Mouse (Mus musculus) adrenal gland, adult (tissue): Measurements from ENCODE around the gene Nrarp.

ENCODE experiments used
- DNase-seq, 2 experiments: peaks; one replicate each; pipeline ENCODE4 v3.0.0; 2022 to 2023; ENCODE audit warnings: low spot score in 1 of 2; ENCODE audit not compliant: inconsistent age in 2 of 2

Nrarp gene

GRCm38 (mm10) chr2:25180478-25180903 lies at the start of gene Nrarp:
Gene Nrarp (plus strand): TSS chr2:25180758.
- peak; percentile 91 to 95 for DNase-seq

GRCm38 (mm10) chr2:25131601-25132000 lies 49.0 kb upstream of the Nrarp start:
- no peak for DNase-seq

GRCm38 (mm10) chr2:25137832-25138231 lies 42.7 kb upstream of the Nrarp start:
- DNase-seq = no peak

- no peak for DNase-seq
Observed at GRCm38 (mm10) chr2:25141185-25141584, 39.4 kb upstream of the Nrarp start.

- DNase-seq = no peak
Observed at GRCm38 (mm10) chr2:25141921-25142320, 38.6 kb upstream of the Nrarp start.

- peak; percentile 90 to 94 for DNase-seq
Observed at GRCm38 (mm10) chr2:25145346-25145745, 35.2 kb upstream of the Nrarp start.

GRCm38 (mm10) chr2:25147398-25147797 lies 33.2 kb upstream of the Nrarp start:
- DNase-seq = peak in 1 of 2 experiments; percentile 60

GRCm38 (mm10) chr2:25147892-25148291 lies 32.7 kb upstream of the Nrarp start:
- DNase-seq = no peak

- peak; percentile 74 to 89 for DNase-seq
Observed at GRCm38 (mm10) chr2:25149643-25150042, 30.9 kb upstream of the Nrarp start.

GRCm38 (mm10) chr2:25151280-25151956 lies 29.1 kb upstream of the Nrarp start:
- DNase-seq = peak in 1 of 2 experiments; percentile 57

GRCm38 (mm10) chr2:25156177-25156576 lies 24.4 kb upstream of the Nrarp start:
- DNase-seq = no peak

- peak in 1 of 2 experiments; percentile 52 for DNase-seq
Observed at GRCm38 (mm10) chr2:25156990-25157389, 23.6 kb upstream of the Nrarp start.

GRCm38 (mm10) chr2:25157655-25158054 lies 22.9 kb upstream of the Nrarp start:
- peak in 1 of 2 experiments; percentile 87 for DNase-seq

- no peak for DNase-seq
Observed at GRCm38 (mm10) chr2:25167481-25167880, 13.1 kb upstream of the Nrarp start.

GRCm38 (mm10) chr2:25167919-25168664 lies 12.5 kb upstream of the Nrarp start:
- peak; percentile 60 to 79 for DNase-seq

- DNase-seq = no peak
Observed at GRCm38 (mm10) chr2:25168665-25168978, 11.9 kb upstream of the Nrarp start.

GRCm38 (mm10) chr2:25169778-25170177 lies 10.8 kb upstream of the Nrarp start:
- no peak for DNase-seq

GRCm38 (mm10) chr2:25170326-25171100 lies 10.0 kb upstream of the Nrarp start:
- DNase-seq = no peak

GRCm38 (mm10) chr2:25171101-25171768 lies 9.3 kb upstream of the Nrarp start:
- DNase-seq = no peak

GRCm38 (mm10) chr2:25171769-25172153 lies 8.8 kb upstream of the Nrarp start:
- no peak for DNase-seq

- peak in 1 of 2 experiments; percentile 69 for DNase-seq
Observed at GRCm38 (mm10) chr2:25172629-25173028, 7.9 kb upstream of the Nrarp start.
